In the genomic region with DNA sequence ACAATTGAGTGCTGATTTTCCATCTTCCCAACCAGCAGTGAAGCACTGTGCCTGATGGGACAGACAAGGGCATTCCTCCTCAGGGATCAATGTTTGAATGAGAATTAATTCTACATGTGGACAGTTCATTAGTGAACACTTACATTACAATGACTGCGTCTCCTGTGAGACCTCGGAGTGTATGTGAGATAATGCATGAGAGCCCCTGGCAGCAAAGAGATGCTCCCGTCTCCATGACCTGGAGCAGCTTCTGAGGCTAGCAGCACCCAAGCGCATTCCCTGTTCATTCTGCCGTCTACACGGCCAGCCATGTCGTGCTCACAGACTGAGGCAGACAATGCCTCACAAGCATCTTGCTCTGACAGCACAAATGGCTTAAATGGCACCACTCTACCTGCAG, we compare ENCODE assay signal across 27 mouse cellular contexts.
A peak's percentile ranks its signal among the peaks of the same experiment; 100 is the strongest.
DNase-seq lines count a peak whose midpoint lies in the region; ATAC-seq and TF ChIP-seq lines count a peak whose summit lies in the region.
"Had no signal": no experiment of that assay in that cellular context is flagged by ENCODE, and none has a peak within 500 bp of the region (broad histone marks: within the 10 kb centered on the region; RNA-seq: fewer than 3 reads in every experiment).

No protein-coding gene starts in this region.

- H3K4me3 ChIP-seq in heart, embryonic 12.5 days: no peak overlapping the region
- peak overlapping the region; percentile 20 for H3K4me3 ChIP-seq in megakaryocyte, embryonic 14.5 days (replicated peaks)
- H3K4me3 ChIP-seq in midbrain, embryonic 12.5 days: no peak overlapping the region
- no peak overlapping the region for H3K4me3 ChIP-seq in midbrain, postnatal 0 days (ENCODE audit: low read depth, low read length)
- H3K4me3 ChIP-seq: embryonic facial prominence, embryonic 12.5 days; embryonic facial prominence, embryonic 15.5 days; gastrocnemius, adult 2 months; heart, embryonic 15.5 days; hindbrain, embryonic 10.5 days; hindbrain, embryonic 15.5 days had no signal

- H3K27ac ChIP-seq in heart, embryonic 12.5 days (ENCODE audit: poor library complexity, severe bottlenecking): no peak overlapping the region
- H3K27ac ChIP-seq in midbrain, embryonic 12.5 days (replicated peaks): peak overlapping the region; percentile 22; the same call in 1 of the 2 replicates
- H3K27ac ChIP-seq in midbrain, postnatal 0 days (ENCODE audit: low read depth, low read length): no peak overlapping the region
- H3K27ac ChIP-seq: embryonic facial prominence, embryonic 12.5 days; embryonic facial prominence, embryonic 15.5 days; gastrocnemius, adult 2 months; heart, embryonic 15.5 days; hindbrain, embryonic 15.5 days had no signal

- no peak for ATAC-seq in heart, embryonic 12.5 days (ENCODE audit: insufficient number of reproducible peaks, low FRiP score)
- no peak for ATAC-seq in megakaryocyte, adult 5-6 weeks (ENCODE audit: poor library complexity, severe bottlenecking)
- no peak for ATAC-seq in midbrain, embryonic 12.5 days (ENCODE audit: low FRiP score, low read depth)
- no peak for ATAC-seq in midbrain, postnatal 0 days (ENCODE audit: low FRiP score)
- ATAC-seq: forebrain, embryonic 14.5 days; forebrain, postnatal 0 days had no signal

- H3K27me3 ChIP-seq in heart, embryonic 12.5 days (replicated peaks): no peaks in the 10 kb centered on the region
- H3K27me3 ChIP-seq in megakaryocyte, embryonic 14.5 days (replicated peaks): no peaks in the 10 kb centered on the region
- H3K27me3 ChIP-seq in midbrain, embryonic 12.5 days: no peaks in the 10 kb centered on the region
- no peaks in the 10 kb centered on the region for H3K27me3 ChIP-seq in midbrain, postnatal 0 days (ENCODE audit: insufficient read depth, low read length)
- H3K27me3 ChIP-seq: embryonic facial prominence, embryonic 12.5 days; embryonic facial prominence, embryonic 15.5 days; heart, embryonic 15.5 days; hindbrain, embryonic 15.5 days had no signal

- WGBS in heart, embryonic 12.5 days: 80% methylated on average over 7 of the region's 7 CpGs
- 62% methylated on average over 7 of the region's 7 CpGs for WGBS in midbrain, embryonic 12.5 days
- WGBS in midbrain, postnatal 0 days: 49% methylated on average over 7 of the region's 7 CpGs

- no peaks in the 10 kb centered on the region for H3K9me3 ChIP-seq in heart, embryonic 12.5 days (replicated peaks)
- H3K9me3 ChIP-seq in megakaryocyte, embryonic 14.5 days: peaks cover 18% of the 10 kb centered on the region; the same call in 1 of the 2 replicates
- no peaks in the 10 kb centered on the region for H3K9me3 ChIP-seq in midbrain, embryonic 12.5 days
- H3K9me3 ChIP-seq in midbrain, postnatal 0 days (ENCODE audit: low read length): no peaks in the 10 kb centered on the region
- H3K9me3 ChIP-seq: embryonic facial prominence, embryonic 12.5 days; embryonic facial prominence, embryonic 15.5 days; heart, embryonic 15.5 days; hindbrain, embryonic 10.5 days; hindbrain, embryonic 15.5 days had no signal

- peaks cover 10% of the 10 kb centered on the region for H3K4me1 ChIP-seq in heart, embryonic 12.5 days (replicated peaks)
- peaks cover 22% of the 10 kb centered on the region for H3K4me1 ChIP-seq in megakaryocyte, embryonic 14.5 days
- peaks cover 16% of the 10 kb centered on the region for H3K4me1 ChIP-seq in midbrain, embryonic 12.5 days
- no peaks in the 10 kb centered on the region; the same call in 1 of the 2 replicates for H3K4me1 ChIP-seq in midbrain, postnatal 0 days (ENCODE audit: insufficient read depth, low read length)
- H3K4me1 ChIP-seq: embryonic facial prominence, embryonic 12.5 days; embryonic facial prominence, embryonic 15.5 days; heart, embryonic 15.5 days had no signal

- no peak overlapping the region for H3K4me2 ChIP-seq in heart, embryonic 12.5 days
- H3K4me2 ChIP-seq in midbrain, embryonic 12.5 days (replicated peaks): no peak overlapping the region
- H3K4me2 ChIP-seq in midbrain, postnatal 0 days (ENCODE audit: low read depth, low read length, poor library complexity, severe bottlenecking): no peak overlapping the region
- H3K4me2 ChIP-seq: embryonic facial prominence, embryonic 12.5 days; embryonic facial prominence, embryonic 15.5 days; heart, embryonic 11.5 days; heart, embryonic 15.5 days; hindbrain, embryonic 15.5 days had no signal

- TF ChIP-seq CTCF in midbrain, postnatal 0 days (IDR thresholded peaks at IDR 0.05): no peak

- H3K9ac ChIP-seq in heart, embryonic 12.5 days: no peak overlapping the region
- H3K9ac ChIP-seq in midbrain, embryonic 12.5 days (replicated peaks): no peak overlapping the region
- H3K9ac ChIP-seq in midbrain, postnatal 0 days (replicated peaks; ENCODE audit: low read length, poor library complexity, severe bottlenecking): no peak overlapping the region
- H3K9ac ChIP-seq: embryonic facial prominence, embryonic 12.5 days; embryonic facial prominence, embryonic 15.5 days; forebrain, postnatal 0 days; heart, embryonic 15.5 days; hindbrain, embryonic 15.5 days had no signal

- DNase-seq in heart, adult 11 months: peak; percentile 78
- no peak for DNase-seq in midbrain, postnatal 0 days (ENCODE audit: low spot score)
- peak; percentile 28 for DNase-seq in R1 (ENCODE audit: low read depth, low spot score)
- no peak for DNase-seq in thymus, adult 18-20 months
- DNase-seq: adrenal gland, adult 2 months; adrenal gland, postnatal 14 days; cerebellum, adult 11 months; cerebellum, adult 2 months; cerebellum, adult 9-11 months; cerebellum, postnatal 25 days; forebrain, postnatal 0 days; gastrocnemius, adult 2 months; gastrocnemius, postnatal 14 days; heart, adult 18-20 months; heart, postnatal 10 days; heart, postnatal 36 days had no signal

- H3K36me3 ChIP-seq in heart, embryonic 12.5 days: peaks cover 11% of the 10 kb centered on the region; the same call in 1 of the 2 replicates
- peaks cover 50% of the 10 kb centered on the region for H3K36me3 ChIP-seq in megakaryocyte, embryonic 14.5 days (replicated peaks; ENCODE audit: low read length)
- no peaks in the 10 kb centered on the region; the same call in 1 of the 2 replicates for H3K36me3 ChIP-seq in midbrain, embryonic 12.5 days
- no peaks in the 10 kb centered on the region for H3K36me3 ChIP-seq in midbrain, postnatal 0 days (ENCODE audit: insufficient read depth, low read length)
- H3K36me3 ChIP-seq: embryonic facial prominence, embryonic 12.5 days; embryonic facial prominence, embryonic 15.5 days; heart, embryonic 15.5 days; hindbrain, embryonic 15.5 days had no signal

Comparison
In these comparisons a context has a peak if more than half of its experiments do, and no peak if none do; other contexts are left out.
1. DNase-seq: peak in heart, adult 11 months (single experiment) and R1 (single experiment); none in midbrain, postnatal 0 days (single experiment) and thymus, adult 18-20 months (0 of 2).